Mouse (Mus musculus) megakaryocyte, adult 5-6 weeks (primary cell): ENCODE data around the gene Ptprg. TPM values are rescaled to one million over a fixed set of nuclear protein-coding genes. Genes with fewer than 3 reads are reported as not detected.

ENCODE experiments used
- ATAC-seq: 2 replicates; pipeline ENCODE4 v1.8.0; 2016; ENCODE audit warnings: mild to moderate bottlenecking, inconsistent platforms; ENCODE audit not compliant: poor library complexity, severe bottlenecking
- total RNA-seq, 2 experiments: library from RNA; stranded (forward) in 1 of 2; stranded (reverse) in 1 of 2; fragments of 153-499, 151-499 nt in 1 of 2; fragments of 221-1000, 200-1000 nt in 1 of 2; gene quantifications; 2 replicates each; pipeline versions ENCODE4 v1.2.3 to v1.2.4; 2015 to 2017

Gene Ptprg
- total RNA-seq, 2 experiments from 2014 or later = 0.07 TPM; not detected in 1

DNA sequence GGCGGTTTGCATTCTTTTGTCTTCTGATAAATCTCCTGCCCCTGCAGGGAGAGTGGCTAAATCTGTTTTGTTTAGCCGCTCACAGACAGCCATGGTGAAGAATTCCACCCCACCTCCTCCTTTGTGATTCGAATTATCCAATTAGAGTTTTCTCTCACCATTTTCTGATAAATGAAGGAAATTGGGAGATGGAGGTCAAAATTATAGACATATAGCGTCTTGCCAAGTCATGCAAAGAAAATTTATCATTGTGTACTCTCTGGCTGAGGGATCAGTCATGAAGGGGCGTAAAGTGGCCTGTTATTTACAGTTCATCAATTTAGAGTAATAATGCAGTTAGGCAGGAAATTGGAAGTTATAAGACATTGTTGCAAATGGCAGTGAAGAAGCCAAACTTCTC, 168.8 kb downstream of the Ptprg start:
- ATAC-seq = no peak

DNA sequence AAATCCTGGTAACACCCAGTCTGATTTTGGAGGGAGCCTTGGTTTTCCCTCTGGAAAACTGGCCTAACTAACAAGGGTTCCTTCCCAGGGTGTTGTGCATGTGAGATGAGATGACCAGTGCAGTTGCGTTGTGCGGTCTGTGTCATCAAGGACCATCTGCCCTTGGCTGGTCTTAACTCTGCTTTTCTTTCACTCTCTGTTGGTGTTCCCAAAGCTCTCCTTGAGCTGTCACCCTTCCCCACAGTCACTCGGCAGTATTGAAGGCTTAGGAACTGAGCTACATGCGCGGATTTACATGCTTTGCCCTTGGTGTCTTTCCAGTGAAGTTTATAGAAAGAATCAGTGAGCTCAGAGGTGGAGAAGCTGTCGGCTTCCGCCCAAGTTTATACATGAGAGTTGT, 170.5 kb downstream of the Ptprg start:
- ATAC-seq = no peak

DNA sequence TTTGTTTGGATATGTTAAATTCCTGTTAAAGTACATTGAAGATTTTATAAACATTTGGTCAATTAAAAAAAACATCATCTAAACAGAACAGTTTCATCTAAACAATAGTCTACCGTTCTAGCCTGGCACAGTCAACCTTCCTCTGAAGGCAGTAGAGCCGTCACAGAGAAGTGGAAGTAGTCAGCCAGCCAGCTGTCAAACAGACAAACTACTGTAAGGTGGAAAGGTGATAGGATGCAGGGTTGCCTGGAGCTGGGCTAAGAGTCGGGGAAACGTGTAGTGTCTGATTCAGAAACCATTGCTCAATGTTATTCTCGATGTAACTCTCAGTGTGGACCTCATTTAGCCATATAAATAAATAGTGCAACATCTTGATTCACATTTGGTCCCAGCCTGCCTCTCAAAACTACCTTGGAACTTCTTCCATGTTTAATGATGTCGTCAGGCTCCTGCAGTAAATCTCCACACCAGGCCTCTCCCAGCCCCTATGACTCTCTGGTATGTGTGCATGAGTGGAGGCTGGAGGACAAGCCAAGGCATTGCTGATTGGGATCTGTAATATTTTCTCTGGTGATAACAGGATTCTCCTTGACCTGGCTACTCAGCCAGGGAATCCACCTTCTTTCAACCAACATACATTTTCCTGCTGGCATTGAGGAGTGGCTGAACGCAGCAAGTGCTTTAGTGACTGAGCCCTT, 178.0 kb downstream of the Ptprg start:
- no peak for ATAC-seq

DNA sequence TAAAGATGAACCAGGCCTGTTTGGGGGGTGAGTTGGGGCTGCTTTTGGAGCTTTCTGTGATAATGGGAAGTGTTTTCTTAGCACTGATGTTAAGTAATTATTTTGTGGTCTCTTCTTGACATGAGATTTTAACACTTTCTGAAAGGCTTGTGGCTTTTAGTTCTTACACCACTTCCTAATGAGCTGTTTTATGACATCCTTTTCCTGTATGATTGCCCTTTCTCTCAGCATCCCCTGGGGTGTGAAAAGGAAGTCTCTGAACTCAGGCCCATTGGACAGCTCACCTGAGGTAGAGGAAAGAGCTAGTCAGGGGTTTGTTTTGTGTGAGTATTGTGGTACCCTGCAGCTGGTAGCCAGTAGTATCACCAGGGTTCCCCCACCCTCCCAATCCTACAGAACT, 179.0 kb downstream of the Ptprg start:
- ATAC-seq = peak; percentile 60

DNA sequence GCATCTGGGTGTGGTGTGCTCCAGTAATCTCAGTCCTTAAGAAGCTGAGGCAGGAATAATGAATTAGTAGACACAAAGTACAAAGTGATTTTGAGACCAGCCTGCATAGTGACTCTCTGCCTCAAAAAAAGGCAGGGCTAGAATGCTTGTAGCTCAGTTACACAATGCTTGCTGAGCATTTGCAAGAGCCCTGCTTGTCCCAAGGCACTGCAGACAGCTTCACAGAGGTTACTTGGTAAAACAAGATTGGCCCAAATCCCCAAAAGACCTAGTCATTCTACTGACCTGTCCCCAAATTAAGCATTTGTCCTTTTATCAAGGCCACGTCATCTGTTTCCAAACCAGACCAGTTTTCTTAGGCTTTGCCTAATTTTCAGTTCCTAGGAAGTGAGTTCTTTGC, 190.4 kb downstream of the Ptprg start:
- ATAC-seq = no peak

DNA sequence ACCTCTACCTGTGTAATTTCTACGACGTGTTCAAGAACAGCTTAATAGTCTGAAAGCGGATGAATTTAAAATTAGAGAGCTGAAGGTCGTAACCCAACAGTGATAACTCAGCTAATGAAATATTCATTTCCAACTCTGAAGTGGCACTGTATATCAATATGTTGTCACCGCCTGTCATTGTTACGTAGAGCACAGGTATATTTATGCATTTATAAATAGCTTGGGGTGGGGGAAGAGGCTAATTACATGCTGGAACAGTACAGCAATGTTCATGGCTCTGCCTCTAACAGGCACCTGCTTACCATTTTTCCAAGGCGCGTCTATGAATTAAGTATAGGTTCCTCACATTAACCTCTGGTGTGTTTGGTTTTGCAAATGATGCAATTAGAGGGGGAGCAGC, 199.3 kb downstream of the Ptprg start:
- ATAC-seq = no peak

DNA sequence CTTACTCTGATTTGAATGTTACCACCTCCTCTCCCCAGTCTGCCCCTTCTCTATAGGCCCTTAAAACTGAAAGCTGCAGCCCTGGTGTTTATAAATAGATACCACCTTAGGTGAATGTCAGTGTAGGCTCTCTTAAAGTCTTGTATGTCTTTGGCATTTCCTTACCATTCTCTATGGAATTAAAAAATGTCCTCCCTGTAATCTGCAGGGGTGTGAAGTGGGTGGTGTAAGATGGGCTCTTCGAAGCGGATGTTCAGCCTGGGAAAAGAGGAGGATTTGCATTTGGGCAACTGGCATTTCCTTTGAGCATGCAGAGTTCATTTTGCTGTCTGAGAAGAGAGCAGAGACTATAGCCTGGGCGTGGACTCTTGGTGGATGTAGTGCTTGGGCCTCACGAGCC, 201.3 kb downstream of the Ptprg start:
- no peak for ATAC-seq

DNA sequence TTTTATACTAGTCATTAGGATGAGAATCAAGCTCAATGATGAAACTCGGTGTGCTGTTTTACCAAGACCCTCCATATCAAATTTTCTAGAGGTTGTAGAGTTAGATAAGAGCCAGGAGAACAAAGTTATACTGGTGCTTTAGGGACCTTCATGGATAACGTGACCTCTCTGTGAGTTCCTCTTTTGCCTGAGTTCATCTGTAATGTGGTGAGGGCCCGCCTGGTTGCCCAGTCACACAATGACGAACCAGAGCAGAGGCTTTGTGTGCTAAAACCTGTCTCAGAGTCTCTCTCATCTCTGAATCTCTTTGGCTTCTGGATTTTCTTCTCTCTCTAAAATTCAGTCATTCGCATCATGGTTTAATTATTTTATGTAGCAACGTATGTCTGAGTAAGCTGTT, 204.9 kb downstream of the Ptprg start:
- ATAC-seq = no peak

DNA sequence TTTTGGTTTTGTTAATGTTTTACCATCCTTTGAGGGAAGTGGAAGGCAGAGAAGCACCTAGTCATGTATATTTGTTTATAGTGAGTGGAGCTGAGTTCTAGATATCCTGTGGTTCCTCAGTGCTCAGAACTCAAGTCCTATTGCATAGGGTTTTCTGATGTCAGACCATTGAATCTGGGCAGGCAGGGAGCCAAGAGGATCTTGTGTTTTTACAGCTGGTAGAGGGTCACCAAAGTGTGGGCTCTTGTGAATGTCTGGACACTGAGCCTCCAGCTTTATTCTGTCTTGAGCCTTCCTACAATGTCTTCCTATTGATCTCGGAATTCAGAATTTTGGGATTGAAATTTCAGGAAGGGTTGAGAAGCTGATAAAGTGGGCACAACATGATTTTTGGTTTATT, 206.0 kb downstream of the Ptprg start:
- ATAC-seq = no peak

DNA sequence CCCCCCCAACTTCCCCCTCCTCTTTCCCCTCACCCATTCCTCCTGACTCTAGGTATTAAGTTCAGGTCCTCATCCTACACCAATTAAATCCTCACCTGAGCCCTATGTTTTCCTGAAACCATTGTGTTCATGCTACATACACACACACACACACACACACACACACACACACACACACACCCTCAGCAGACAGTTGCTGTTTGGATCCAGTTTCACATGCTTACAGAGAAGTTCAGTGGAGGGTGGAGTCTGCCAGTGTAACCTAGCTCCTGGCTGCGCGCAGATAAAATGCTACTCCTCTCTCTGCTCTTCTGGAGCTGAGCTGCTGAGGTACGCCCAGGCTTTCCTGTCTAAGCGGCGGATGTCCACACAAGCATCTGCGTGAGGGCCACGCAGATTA, 209.7 kb downstream of the Ptprg start:
- ATAC-seq = no peak

DNA sequence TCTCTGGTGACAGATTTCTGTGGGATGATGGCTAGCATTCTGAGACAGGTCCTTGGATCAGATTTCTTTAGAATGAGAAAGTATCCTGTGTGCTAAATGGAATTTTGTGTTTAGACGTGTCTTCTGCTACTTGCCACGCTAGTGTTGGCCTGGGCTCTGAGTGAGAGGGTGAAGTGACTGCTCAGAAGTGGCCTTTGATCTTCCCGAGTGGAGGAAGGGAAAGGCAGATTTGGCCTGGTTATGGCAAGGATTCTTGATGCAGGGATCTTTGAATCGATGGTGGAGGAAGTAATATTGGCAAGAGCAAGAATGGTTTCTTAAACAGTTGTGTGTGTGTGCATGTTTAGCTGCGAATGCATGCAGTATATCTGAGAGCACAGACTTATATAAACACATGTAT, 219.4 kb downstream of the Ptprg start:
- ATAC-seq = no peak

DNA sequence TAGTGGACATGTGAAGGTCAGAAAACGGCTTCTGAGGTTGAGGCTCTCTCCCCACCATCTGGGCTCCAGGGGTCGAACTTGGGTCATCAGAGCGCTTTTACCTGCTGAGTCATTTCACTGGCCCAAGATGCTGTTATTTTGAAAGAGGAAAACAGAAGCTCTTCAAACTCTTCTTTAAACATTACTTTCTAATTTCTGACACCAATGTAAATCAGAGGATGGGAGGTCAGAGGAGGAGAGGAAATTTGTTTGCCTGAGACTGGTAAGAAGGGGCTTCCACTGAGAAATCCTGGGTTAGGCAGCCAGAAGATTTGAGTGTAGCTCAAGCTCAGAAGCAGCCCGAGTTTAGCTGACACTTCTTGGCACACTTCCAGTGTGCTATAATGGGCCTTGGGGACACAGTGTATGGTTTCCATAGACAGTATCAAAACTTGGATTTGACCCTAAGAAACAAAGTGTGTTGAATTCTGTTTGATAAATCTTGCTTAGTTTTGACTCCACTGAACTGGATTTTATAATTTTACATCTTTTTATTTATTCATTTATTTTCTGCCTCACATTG, 221.2 kb downstream of the Ptprg start:
- no peak for ATAC-seq

DNA sequence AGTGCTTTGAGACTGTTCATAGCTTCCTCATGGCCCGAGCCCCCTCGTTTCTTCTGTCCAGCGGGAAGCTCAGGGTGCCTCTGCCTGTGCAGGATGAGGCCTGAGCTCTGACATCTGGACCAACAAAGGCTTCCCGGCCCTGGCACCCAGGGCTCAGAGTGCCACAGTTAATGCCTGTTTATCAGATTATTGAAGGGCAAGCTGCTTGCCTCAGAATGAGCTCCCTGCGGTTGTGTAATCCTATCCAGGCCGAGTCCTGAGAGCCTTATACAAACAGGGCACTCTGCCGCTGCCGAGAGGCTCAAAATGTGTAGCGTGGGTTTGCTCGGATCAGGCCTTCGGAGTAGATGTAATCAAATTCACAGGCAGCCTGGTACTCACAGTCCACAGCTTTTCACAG, 221.9 kb downstream of the Ptprg start:
- no peak for ATAC-seq

DNA sequence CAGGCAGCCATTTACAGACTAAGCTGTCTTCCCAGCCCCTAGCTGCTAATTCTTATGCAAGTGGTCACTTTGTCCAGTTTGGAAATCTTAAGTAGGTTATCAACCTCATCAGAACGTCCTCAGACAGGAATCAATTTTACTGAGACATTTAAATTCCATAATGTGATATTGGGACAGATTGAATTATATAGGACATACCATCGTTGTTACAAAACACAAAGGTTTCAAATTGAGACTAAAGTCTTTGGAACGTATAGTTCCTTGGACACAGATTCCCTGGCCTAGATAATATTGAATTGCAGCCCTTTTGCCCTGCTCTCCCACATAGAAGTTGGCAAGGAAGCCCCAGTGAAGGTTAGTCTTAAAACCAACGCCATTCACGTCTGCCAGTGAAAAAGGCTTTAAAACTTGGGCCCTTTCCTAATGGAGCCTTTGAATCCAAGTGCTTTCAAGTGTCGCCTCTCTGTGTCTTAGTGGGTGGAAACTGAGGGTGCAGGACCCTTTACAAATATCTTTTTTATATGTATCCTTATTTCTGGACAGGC, 222.7 kb downstream of the Ptprg start:
- ATAC-seq = no peak

DNA sequence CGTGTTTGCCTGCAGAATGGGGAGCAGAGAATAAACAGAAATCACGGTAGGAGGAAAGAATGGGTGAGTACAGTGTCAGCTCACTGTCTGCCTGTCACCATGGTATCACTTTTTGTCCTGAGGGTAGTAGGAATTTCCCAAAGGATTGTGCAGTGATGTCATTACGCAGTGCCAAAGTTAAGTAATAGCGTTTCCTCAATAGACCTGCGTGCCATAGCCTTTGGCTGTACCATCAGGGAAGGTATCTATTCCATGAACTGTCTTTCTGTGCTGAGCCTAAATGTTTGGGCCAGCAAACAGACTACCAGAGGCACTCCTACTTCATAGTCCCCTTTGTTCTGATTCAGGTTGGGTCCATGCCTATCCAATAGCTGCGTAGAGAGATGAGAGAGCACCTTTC, 223.2 kb downstream of the Ptprg start:
- ATAC-seq = no peak

DNA sequence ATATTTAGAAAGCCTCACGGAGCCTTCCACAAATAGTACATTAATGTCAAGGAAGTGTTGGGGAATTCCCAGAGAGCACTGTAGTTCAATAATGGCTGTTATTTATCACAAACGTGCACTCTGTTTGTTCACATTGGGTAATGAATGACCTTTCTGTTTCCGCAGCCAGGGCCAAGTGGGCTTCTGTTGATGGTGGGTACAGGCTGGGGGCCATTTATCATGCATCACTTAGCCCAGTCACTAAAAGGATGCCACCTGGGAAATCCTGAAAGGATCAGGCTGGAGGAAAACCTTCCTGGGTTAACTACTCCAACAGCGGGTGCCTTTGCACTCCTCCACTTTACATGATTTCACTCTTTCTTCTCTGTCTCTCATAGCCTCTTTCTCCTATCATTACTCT, 237.9 kb downstream of the Ptprg start:
- no peak for ATAC-seq

DNA sequence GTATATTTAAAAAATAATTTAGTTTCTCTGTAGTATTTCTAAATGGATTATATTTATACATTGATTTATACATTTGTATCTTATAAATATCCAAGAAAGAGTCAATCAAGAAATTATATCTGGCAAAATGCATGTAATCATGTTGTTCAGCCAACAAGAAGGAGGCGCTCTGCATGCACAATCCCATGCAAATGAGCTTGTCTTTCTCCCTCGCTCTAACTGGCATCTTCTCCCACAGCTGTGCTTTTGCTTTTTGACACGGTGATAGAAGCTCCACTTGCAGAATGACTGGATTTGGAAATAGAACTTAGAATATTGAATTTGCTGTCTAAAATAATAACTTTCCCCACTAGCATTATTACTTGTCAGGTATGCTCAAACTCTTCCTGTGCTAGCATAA, 240.5 kb downstream of the Ptprg start:
- no peak for ATAC-seq

DNA sequence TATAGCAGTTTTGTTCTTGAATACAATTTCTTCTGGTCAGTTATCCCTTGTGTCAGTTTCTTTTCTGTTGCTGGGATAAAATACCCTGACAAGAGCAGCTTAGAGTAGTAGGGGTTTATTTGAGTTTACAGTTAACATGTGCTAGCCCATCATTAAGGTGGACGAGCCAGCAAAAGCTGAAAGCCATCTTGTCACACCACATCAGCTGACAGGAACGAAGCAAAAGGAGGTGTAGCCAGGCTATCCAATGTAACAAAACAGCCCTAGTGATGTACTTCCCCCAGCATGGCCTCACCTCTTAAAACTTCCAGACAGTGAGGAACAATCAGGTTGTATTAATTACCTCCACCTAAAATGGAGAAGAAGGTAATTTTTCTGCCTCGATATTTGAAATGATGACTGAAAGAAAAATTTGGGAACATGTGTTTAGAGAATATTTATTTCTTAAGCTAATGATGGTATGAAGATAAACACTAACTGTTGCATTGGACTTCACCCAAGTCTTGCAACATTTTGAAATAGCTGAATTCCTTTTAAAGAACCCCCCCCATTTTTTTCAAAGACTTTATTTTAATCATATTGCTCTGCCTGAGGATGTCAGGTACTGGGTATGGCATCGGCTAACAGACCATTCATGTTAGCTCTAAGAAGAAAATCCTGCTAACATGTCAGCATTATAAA, 249.2 kb downstream of the Ptprg start:
- no peak for ATAC-seq

DNA sequence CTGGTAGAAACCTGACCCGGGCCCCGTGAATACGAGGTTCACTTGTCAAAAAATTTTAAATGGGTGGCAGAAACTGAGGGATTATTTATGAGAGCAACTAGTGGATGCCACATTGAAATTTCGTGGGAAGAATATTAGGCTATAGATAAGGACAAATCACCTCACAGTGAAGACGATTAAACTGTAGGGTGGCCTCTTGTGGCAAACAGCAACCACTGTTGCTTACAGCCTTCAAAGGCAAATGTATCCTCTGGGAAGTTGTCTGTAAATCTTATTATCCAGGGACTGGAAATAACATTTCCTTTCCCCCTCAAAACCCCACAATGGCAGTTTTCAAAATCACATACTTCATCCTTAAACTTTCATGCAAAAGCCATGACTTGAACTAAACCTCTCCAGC, 253.3 kb downstream of the Ptprg start:
- ATAC-seq = no peak

DNA sequence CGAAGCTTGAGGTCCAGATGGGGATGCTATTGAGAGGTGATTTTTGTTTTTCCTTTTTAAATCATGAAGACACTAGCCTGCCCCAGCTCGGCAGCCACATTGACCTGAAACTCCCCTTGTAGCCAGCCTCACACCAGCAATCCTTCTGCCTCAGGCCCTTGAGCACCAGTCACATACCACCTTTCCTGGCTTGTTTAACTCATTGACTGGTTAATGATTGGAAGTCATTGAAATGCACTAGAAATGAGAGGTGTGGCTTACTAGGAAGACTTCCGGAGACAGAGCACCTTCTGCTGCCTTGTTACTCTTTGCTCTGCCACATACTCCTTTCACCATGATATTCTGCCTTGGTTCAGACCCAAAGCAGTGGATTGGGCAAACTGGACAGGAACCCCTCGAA, 254.1 kb downstream of the Ptprg start:
- ATAC-seq = no peak

DNA sequence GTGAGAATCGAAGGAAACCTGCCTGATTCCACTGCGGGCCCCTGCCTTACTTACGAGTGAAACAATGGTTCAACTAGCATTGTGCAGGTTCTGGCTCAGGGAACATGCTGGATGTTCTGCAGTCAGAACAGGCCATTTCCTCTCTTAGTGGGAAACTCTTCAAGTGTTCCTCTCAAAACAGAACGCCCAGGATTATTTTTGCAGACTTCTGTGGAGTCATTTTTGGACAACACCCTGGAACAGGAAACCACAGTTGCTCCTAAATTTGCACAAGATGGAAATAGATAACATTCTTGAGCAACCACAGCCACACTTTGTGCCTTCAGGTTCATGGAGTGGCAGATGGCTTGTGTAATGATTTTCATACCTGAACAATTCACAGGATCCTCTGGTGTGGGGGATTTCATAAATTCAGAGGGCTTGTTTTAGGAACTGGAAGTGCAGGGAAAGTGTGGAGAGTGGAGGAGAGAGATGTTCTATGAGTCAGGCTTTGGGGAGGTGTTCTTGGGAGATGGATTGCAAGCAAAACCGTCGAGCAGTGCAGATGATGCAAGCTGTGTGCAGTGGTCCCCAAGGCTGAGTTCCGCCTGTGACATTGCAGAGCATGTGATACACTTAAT, 257.9 kb downstream of the Ptprg start:
- ATAC-seq = no peak

DNA sequence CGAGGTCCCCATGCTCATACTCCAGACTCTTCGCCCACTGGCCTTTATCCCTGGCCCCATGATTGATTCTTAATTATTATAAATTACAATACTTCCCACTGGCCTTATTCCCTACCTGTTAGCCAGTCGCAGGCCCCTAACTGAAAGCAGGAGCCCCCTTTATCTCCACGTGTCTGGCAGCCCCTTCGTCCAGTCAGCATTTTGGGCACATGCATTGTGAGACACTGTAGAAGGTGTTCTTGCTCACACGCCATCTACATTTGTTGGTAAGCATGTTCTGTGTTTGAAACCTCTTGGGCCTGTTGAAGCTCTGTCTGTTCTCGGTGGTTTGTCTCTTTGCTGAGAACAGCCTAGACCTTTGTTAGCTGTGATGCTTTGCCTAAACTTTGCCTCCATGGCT, 259.0 kb downstream of the Ptprg start:
- ATAC-seq = no peak
